Mouse (Mus musculus) small intestine, adult 2 months (tissue): ENCODE measurements around the gene Chl1. TPM values are rescaled to one million over a fixed set of nuclear protein-coding genes. Genes with fewer than 3 reads are reported as not detected.

Source experiments
- H3K27ac ChIP-seq: fragments of 200-500 bp; 2 replicates; pipeline ENCODE4 v1.5.1; 2012; ENCODE audit warnings: low read depth, low read length, control low read depth, inconsistent platforms; ENCODE audit not compliant: insufficient read depth
- H3K27me3 ChIP-seq: fragments of 200-500 bp; 2 replicates; pipeline ENCODE4 v1.6.1; 2012; ENCODE audit warnings: mild to moderate bottlenecking, moderate library complexity, low read length, inconsistent platforms; ENCODE audit not compliant: control insufficient read depth, insufficient read depth
- H3K36me3 ChIP-seq: fragments of 200-500 bp; 2 replicates; pipeline ENCODE4 v1.6.1; 2012; ENCODE audit warnings: mild to moderate bottlenecking, low read length, control low read depth, inconsistent platforms; ENCODE audit not compliant: control insufficient read depth, insufficient read depth
- H3K4me1 ChIP-seq: fragments of 200-500 bp; 2 replicates; pipeline ENCODE4 v1.6.1; 2012; ENCODE audit warnings: low read length, inconsistent platforms, mixed read lengths; ENCODE audit not compliant: control insufficient read depth, insufficient read depth, insufficient read length
- H3K4me3 ChIP-seq: fragments of 200-500 bp; 2 replicates; pipeline ENCODE4 v1.5.1; 2012; ENCODE audit warnings: low read depth, mild to moderate bottlenecking, control low read depth, inconsistent platforms, low read length, moderate library complexity
- CTCF ChIP-seq: fragments of 200-500 bp; IDR thresholded peaks from 2 replicates; pipeline ENCODE4 v1.5.1; 2012; ENCODE audit warnings: low read depth, mild to moderate bottlenecking, control low read depth, inconsistent platforms, low read length, moderate library complexity, mixed read lengths; ENCODE audit not compliant: insufficient replicate concordance, insufficient read length; ENCODE audit errors: extremely low read depth
- POLR2A ChIP-seq: fragments of 200-500 bp; IDR thresholded peaks from 2 replicates; pipeline ENCODE4 v1.6.1; 2012; ENCODE audit warnings: low read depth, mild to moderate bottlenecking, control low read depth, inconsistent platforms, low read length, moderate library complexity
- WGBS: fragments of 180-500 bp; shearing (Covaris S2); methylation state at CpG from one replicate; pipeline ENCODE4 v1.1.7; 2018; 5-methylcytosine and 5-hydroxymethylcytosine counted together
- polyA plus RNA-seq: library from polyadenylated mRNA; depleted of rRNA; stranded (reverse); fragments of >200 nt; gene quantifications from 2 replicates; pipeline ENCODE4 v1.2.3, GENCODE M21; 2012

Gene Chl1
- polyA plus RNA-seq, 1 experiment, result 0.09 TPM

- WGBS, result 28% methylated on average over 4 of the region's 4 CpGs
- no peaks in the 10 kb centered on the region for H3K36me3 ChIP-seq
- TF ChIP-seq CTCF, result no peak
- no peak for TF ChIP-seq POLR2A
- H3K4me3 ChIP-seq, result no peak overlapping the region
- H3K27me3 ChIP-seq, result no peaks in the 10 kb centered on the region
- no peaks in the 10 kb centered on the region for H3K4me1 ChIP-seq
- no peak overlapping the region for H3K27ac ChIP-seq
Observed at GRCm38 (mm10) chr6:103746103-103746502, 235.7 kb downstream of the Chl1 start.

- Histone ChIP-seq H3K4me3 (no peak overlapping the region), H3K27ac (no peak overlapping the region), H3K4me1 (no peaks in the 10 kb centered on the region), H3K36me3 (no peaks in the 10 kb centered on the region), H3K27me3 (no peaks in the 10 kb centered on the region)
- 53% methylated on average over 16 of the region's 16 CpGs for WGBS
- no peak for TF ChIP-seq CTCF
- no peak for TF ChIP-seq POLR2A
Observed at GRCm38 (mm10) chr6:103749122-103749773, 238.9 kb downstream of the Chl1 start.

- no peak for TF ChIP-seq CTCF
- no peak for TF ChIP-seq POLR2A
- Histone ChIP-seq H3K36me3 (no peaks in the 10 kb centered on the region), H3K4me1 (no peaks in the 10 kb centered on the region), H3K27me3 (no peaks in the 10 kb centered on the region), H3K27ac (no peak overlapping the region), H3K4me3 (no peak overlapping the region)
- 69% methylated on average over 4 of the region's 4 CpGs for whole genome bisulfite sequencing
Observed at GRCm38 (mm10) chr6:103753891-103754290, 243.5 kb downstream of the Chl1 start.

GRCm38 (mm10) chr6:103766830-103767229 lies 256.4 kb downstream of the Chl1 start:
- no peaks in the 10 kb centered on the region for H3K4me1 ChIP-seq
- TF ChIP-seq POLR2A (no peak), CTCF (no peak)
- 80% methylated on average over 3 of the region's 3 CpGs for WGBS
- H3K27ac ChIP-seq, result no peak overlapping the region
- H3K27me3 ChIP-seq, result no peaks in the 10 kb centered on the region
- H3K4me3 ChIP-seq, result no peak overlapping the region
- no peaks in the 10 kb centered on the region for H3K36me3 ChIP-seq

GRCm38 (mm10) chr6:103781058-103781457 lies 270.7 kb downstream of the Chl1 start:
- no peaks in the 10 kb centered on the region for H3K36me3 ChIP-seq
- no peaks in the 10 kb centered on the region for H3K27me3 ChIP-seq
- TF ChIP-seq POLR2A (no peak), CTCF (no peak)
- H3K27ac ChIP-seq, result no peak overlapping the region
- H3K4me1 ChIP-seq, result no peaks in the 10 kb centered on the region
- no peak overlapping the region for H3K4me3 ChIP-seq
- 90% methylated on average over 5 of the region's 5 CpGs for WGBS

- TF ChIP-seq POLR2A, result no peak
- TF ChIP-seq CTCF, result no peak
- Histone ChIP-seq H3K4me3 (no peak overlapping the region), H3K4me1 (no peaks in the 10 kb centered on the region), H3K27ac (no peak overlapping the region), H3K36me3 (no peaks in the 10 kb centered on the region), H3K27me3 (no peaks in the 10 kb centered on the region)
- WGBS, result 71% methylated on average over 2 of the region's 2 CpGs
Observed at GRCm38 (mm10) chr6:103791077-103791632, 280.8 kb downstream of the Chl1 start.

- no peak for TF ChIP-seq POLR2A
- no peak for TF ChIP-seq CTCF
- H3K4me1 ChIP-seq, result no peaks in the 10 kb centered on the region
- H3K36me3 ChIP-seq, result no peaks in the 10 kb centered on the region
- 80% methylated on average over 1 of the region's 1 CpGs for WGBS
- no peaks in the 10 kb centered on the region for H3K27me3 ChIP-seq
- no peak overlapping the region for H3K27ac ChIP-seq
- H3K4me3 ChIP-seq, result no peak overlapping the region
Observed at GRCm38 (mm10) chr6:103795241-103795640, 284.9 kb downstream of the Chl1 start.
